Mouse (Mus musculus) liver, embryonic 11.5 days (tissue): Measurements from ENCODE around the gene Rag2. TPM values are rescaled to one million over a fixed set of nuclear protein-coding genes. Genes with fewer than 3 reads are reported as not detected.

ENCODE experiments used
- ATAC-seq: fragments of 200-750 bp; cut with Nextera tagmentation; replicated peaks from 2 replicates; pipeline ENCODE4 v1.8.0; 2017; ENCODE audit warnings: moderate number of reproducible peaks, mild to moderate bottlenecking, moderate TSS enrichment, moderate library complexity; ENCODE audit not compliant: low FRiP score
- DNase-seq: peaks from one replicate; pipeline ENCODE4 v3.0.0-alpha.2; 2017; ENCODE audit warnings: low spot score
- H3K27ac ChIP-seq: fragments of 300-500 bp; sonication (generic); 2 replicates; pipeline ENCODE4 v1.5.1; 2014; ENCODE audit warnings: mild to moderate bottlenecking, low read depth, low read length, control low read depth
- H3K27me3 ChIP-seq: fragments of 300-500 bp; sonication (generic); replicated peaks from 2 replicates; pipeline ENCODE4 v1.6.1; 2014; ENCODE audit warnings: low read length, mixed read lengths; ENCODE audit not compliant: control insufficient read depth, insufficient read depth
- H3K36me3 ChIP-seq: fragments of 300-500 bp; sonication (generic); 2 replicates; pipeline ENCODE4 v1.6.1; 2014; ENCODE audit warnings: mild to moderate bottlenecking, low read length, moderate library complexity, mixed read lengths; ENCODE audit not compliant: control insufficient read depth, insufficient read depth
- H3K4me1 ChIP-seq: fragments of 300-500 bp; sonication (generic); replicated peaks from 2 replicates; pipeline ENCODE4 v1.6.1; 2014; ENCODE audit warnings: low read length, mixed read lengths; ENCODE audit not compliant: control insufficient read depth, insufficient read depth
- H3K4me2 ChIP-seq: fragments of 300-500 bp; sonication (generic); 2 replicates; pipeline ENCODE4 v1.6.1; 2014; ENCODE audit warnings: mild to moderate bottlenecking, control low read depth, moderate library complexity
- H3K4me3 ChIP-seq: fragments of 300-500 bp; sonication (generic); 2 replicates; pipeline ENCODE4 v1.5.1; 2014; ENCODE audit warnings: low read depth, low read length, control low read depth
- H3K9ac ChIP-seq: fragments of 300-500 bp; sonication (generic); 2 replicates; pipeline ENCODE4 v1.6.1; 2014; ENCODE audit warnings: low read depth, low read length, control low read depth
- H3K9me3 ChIP-seq: fragments of 300-500 bp; sonication (generic); 2 replicates; pipeline ENCODE4 v1.6.1; 2016; ENCODE audit warnings: low read length, inconsistent platforms, mixed read lengths; ENCODE audit not compliant: control insufficient read depth
- WGBS: fragments of 180-500 bp; shearing (Covaris S2); extraction: QIAGEN DNeasy Blood & Tissue Kit; methylation state at CpG from one replicate; pipeline ENCODE4 v1.1.7; 2014; 5-methylcytosine and 5-hydroxymethylcytosine counted together
- polyA plus RNA-seq: library from polyadenylated mRNA; unstranded; fragments of >200 nt; fragmentation: Nextera tagmentation; extraction: Ambion mirVana; gene quantifications from 2 replicates; pipeline ENCODE4 v1.2.1, GENCODE M21; 2014

The Rag2 gene
- polyA plus RNA-seq, 1 experiment from 2014 or later, result 0.10 TPM

GRCm38 (mm10) chr2:101665058-101665702 is 40.7 kb downstream of the Rag2 start:
- Histone ChIP-seq H3K9me3 (no peaks in the 10 kb centered on the region), H3K4me3 (no peak overlapping the region), H3K4me1 (no peaks in the 10 kb centered on the region), H3K27me3 (no peaks in the 10 kb centered on the region), H3K27ac (no peak overlapping the region), H3K36me3 (no peaks in the 10 kb centered on the region), H3K4me2 (no peak overlapping the region), H3K9ac (no peak overlapping the region)
- WGBS, result 25% methylated on average over 9 of the region's 9 CpGs
- DNase-seq (no peak), ATAC-seq (peak; percentile 58; the same call in 1 of the 2 replicates)

- Histone ChIP-seq H3K4me2 (no peak overlapping the region), H3K27me3 (no peaks in the 10 kb centered on the region), H3K4me1 (no peaks in the 10 kb centered on the region), H3K9ac (no peak overlapping the region), H3K4me3 (no peak overlapping the region), H3K36me3 (no peaks in the 10 kb centered on the region), H3K9me3 (no peaks in the 10 kb centered on the region), H3K27ac (no peak overlapping the region)
- DNase-seq (no peak), ATAC-seq (no peak)
- WGBS, result 91% methylated on average over 3 of the region's 3 CpGs
Measured at GRCm38 (mm10) chr2:101665703-101666092, 41.2 kb downstream of the Rag2 start.

- no peak overlapping the region for H3K4me2 ChIP-seq
- H3K36me3 ChIP-seq, result no peaks in the 10 kb centered on the region
- no peaks in the 10 kb centered on the region for H3K27me3 ChIP-seq
- H3K4me1 ChIP-seq, result no peaks in the 10 kb centered on the region
- no peak overlapping the region for H3K4me3 ChIP-seq
- DNase-seq (no peak), ATAC-seq (no peak)
- no peak overlapping the region for H3K9ac ChIP-seq
- H3K27ac ChIP-seq, result no peak overlapping the region
- 76% methylated on average over 3 of the region's 3 CpGs for WGBS
- H3K9me3 ChIP-seq, result no peaks in the 10 kb centered on the region
Measured at GRCm38 (mm10) chr2:101668751-101669150, 44.2 kb downstream of the Rag2 start.

GRCm38 (mm10) chr2:101673547-101673946 is 49.0 kb downstream of the Rag2 start:
- H3K9me3 ChIP-seq, result no peaks in the 10 kb centered on the region
- H3K27me3 ChIP-seq, result 0 out of 2 replicates have a peak, but pooled peaks cover 2% of the 10 kb centered on the region
- no peak overlapping the region for H3K9ac ChIP-seq
- H3K4me3 ChIP-seq, result no peak overlapping the region
- ATAC-seq (no peak), DNase-seq (no peak)
- H3K4me2 ChIP-seq, result no peak overlapping the region
- no peak overlapping the region for H3K27ac ChIP-seq
- H3K36me3 ChIP-seq, result no peaks in the 10 kb centered on the region
- no peaks in the 10 kb centered on the region for H3K4me1 ChIP-seq
- WGBS, result 77% methylated on average over 3 of the region's 3 CpGs

GRCm38 (mm10) chr2:101678236-101679021 is 53.9 kb downstream of the Rag2 start, which contains the start of gene Traf6:
Gene Traf6, plus strand, starts transcription at chr2:101678429.
- ATAC-seq, result peak; percentile 95
- DNase-seq, result peak; percentile 88
- Histone ChIP-seq H3K9ac (peak within 1 kb of the TSS; percentile 87), H3K4me2 (peak within 1 kb of the TSS; percentile 89), H3K36me3 (no peaks in the 10 kb centered on the region), H3K27me3 (0 out of 2 replicates have a peak, but pooled peaks cover 2% of the 10 kb centered on the region), H3K9me3 (no peaks in the 10 kb centered on the region), H3K4me1 (peaks cover 6% of the 10 kb centered on the region), H3K4me3 (peak within 1 kb of the TSS; percentile 98), H3K27ac (no peak within 1 kb of the TSS)
- under 1% methylated on average over 68 of the region's 68 CpGs for WGBS

- peak overlapping the region; percentile 98 for H3K4me3 ChIP-seq
- peaks cover 6% of the 10 kb centered on the region for H3K4me1 ChIP-seq
- H3K27ac ChIP-seq, result no peak overlapping the region
- ATAC-seq (no peak), DNase-seq (no peak)
- H3K9me3 ChIP-seq, result no peaks in the 10 kb centered on the region
- H3K36me3 ChIP-seq, result no peaks in the 10 kb centered on the region
- 6% methylated on average over 15 of the region's 15 CpGs for WGBS
- H3K4me2 ChIP-seq, result peak overlapping the region; percentile 89
- H3K9ac ChIP-seq, result peak overlapping the region; percentile 87
- H3K27me3 ChIP-seq, result 0 out of 2 replicates have a peak, but pooled peaks cover 2% of the 10 kb centered on the region
Measured at GRCm38 (mm10) chr2:101679164-101679784, 54.8 kb downstream of the Rag2 start.

Other genes starting within 250 kb of the Rag2 start
- 0.09 and 0.12 TPM in 2 replicates for gene Rag1, start 24.8 kb downstream of the Rag2 start, polyA plus RNA-seq
- 33.1 and 38.1 TPM in 2 replicates for gene B230118H07Rik, start 24.8 kb downstream of the Rag2 start, polyA plus RNA-seq
- gene Traf6, start 53.7 kb downstream of the Rag2 start, polyA plus RNA-seq, result 12.1 and 15.2 TPM in 2 replicates